Mouse (Mus musculus) MEL (cell line): Measurements from ENCODE around the gene Kcnn3.

Experiments
- CTCF ChIP-seq, 3 experiments: IDR thresholded peaks in 2 of 3; conservative IDR thresholded peaks in 1 of 3; 2 replicates each; pipeline ENCODE4 v1.5.1; 2011 to 2012; ENCODE audit warnings: low read length in 3 of 3, low read depth in 2 of 3, mild to moderate bottlenecking in 2 of 3, improper control_type of control experiment in 1 of 3, inconsistent platforms in 1 of 3, mixed read lengths in 1 of 3, moderate library complexity in 1 of 3; ENCODE audit not compliant: control insufficient read depth in 1 of 3, insufficient read depth in 1 of 3, poor library complexity in 1 of 3, severe bottlenecking in 1 of 3
- EP300 ChIP-seq, 2 experiments: IDR thresholded peaks; 2 replicates each; pipeline ENCODE4 v1.6.1; 2011; ENCODE audit warnings: improper control_type of control experiment in 2 of 2, low read length in 2 of 2, low read depth in 1 of 2, mild to moderate bottlenecking in 1 of 2
- GABPA ChIP-seq: IDR thresholded peaks from 2 replicates; pipeline ENCODE4 v1.6.1; 2012; ENCODE audit warnings: low read depth, mild to moderate bottlenecking, inconsistent platforms, low read length, improper control_type of control experiment, moderate library complexity
- MAFK ChIP-seq: IDR thresholded peaks from 2 replicates; pipeline ENCODE4 v1.6.1; 2011; ENCODE audit warnings: low read depth, mild to moderate bottlenecking, low read length, improper control_type of control experiment, borderline replicate concordance
- POLR2A ChIP-seq, 2 experiments: IDR thresholded peaks; 2 replicates each; pipeline ENCODE4 v1.6.1; 2011 to 2012; ENCODE audit warnings: low read length in 2 of 2, mild to moderate bottlenecking in 2 of 2, control low read depth in 1 of 2, improper control_type of control experiment in 1 of 2, low read depth in 1 of 2, moderate library complexity in 1 of 2; ENCODE audit not compliant: control insufficient read depth in 1 of 2, insufficient read depth in 1 of 2, poor library complexity in 1 of 2
- RCOR1 ChIP-seq: IDR thresholded peaks from 2 replicates; pipeline ENCODE4 v1.6.1; 2012; ENCODE audit warnings: low read depth, mild to moderate bottlenecking, inconsistent platforms, low read length, improper control_type of control experiment
- SIN3A ChIP-seq: IDR thresholded peaks from 2 replicates; pipeline ENCODE4 v1.6.1; 2012; ENCODE audit warnings: low read length, improper control_type of control experiment, inconsistent platforms
- TAL1 ChIP-seq: IDR thresholded peaks from 2 replicates; pipeline ENCODE4 v1.6.1; 2012; ENCODE audit warnings: mild to moderate bottlenecking, inconsistent platforms, low read length, moderate library complexity, mixed read lengths
- ZC3H11A ChIP-seq: IDR thresholded peaks from 2 replicates; pipeline ENCODE4 v1.6.1; 2012; ENCODE audit warnings: low read depth, mild to moderate bottlenecking, inconsistent platforms, low read length, improper control_type of control experiment
- ZNF384 ChIP-seq: IDR thresholded peaks from 2 replicates; pipeline ENCODE4 v1.6.1; 2012; ENCODE audit warnings: low read depth, mild to moderate bottlenecking, inconsistent platforms, low read length, improper control_type of control experiment

GRCm38 (mm10) chr3:89508041-89508440 is 11.9 kb upstream of the Kcnn3 start:
- TF ChIP-seq EP300 (IDR thresholded peaks at IDR 0.05; ENCODE audit: low read depth in 1 of 2, low read length in 2 of 2) (no peak), CTCF (IDR thresholded peaks at IDR 0.05 in 2 of 3, conservative IDR thresholded peaks at IDR 0.05 in 1 of 3; ENCODE audit: control insufficient read depth in 1 of 3, insufficient read depth in 1 of 3, low read depth in 2 of 3, low read length in 3 of 3, poor library complexity in 1 of 3, severe bottlenecking in 1 of 3) (no peak), MAFK (no peak), ZC3H11A (no peak), POLR2A (IDR thresholded peaks at IDR 0.05; ENCODE audit: control insufficient read depth in 1 of 2, insufficient read depth in 1 of 2, low read depth in 1 of 2, low read length in 2 of 2, poor library complexity in 1 of 2) (no peak), RCOR1 (no peak), ZNF384 (no peak), TAL1 (no peak), SIN3A (no peak), GABPA (no peak)
